Mouse (Mus musculus) liver, embryonic 16.5 days (tissue): ENCODE results near the gene Abhd17b. TPM values are rescaled to one million over a fixed set of nuclear protein-coding genes. Genes with fewer than 3 reads are reported as not detected.
A peak's percentile ranks its signal among the peaks of the same experiment; 100 is the strongest.

ENCODE experiments used
- ATAC-seq: fragments of 200-750 bp; cut with Nextera tagmentation; 2 replicates; pipeline ENCODE4 v1.8.0; 2017; ENCODE audit warnings: low read depth, mild to moderate bottlenecking, moderate number of reproducible peaks, moderate library complexity
- H3K27ac ChIP-seq: fragments of 300-500 bp; sonication (generic); 2 replicates; pipeline ENCODE4 v1.5.1; 2014; ENCODE audit warnings: mild to moderate bottlenecking, low read length
- H3K27me3 ChIP-seq: fragments of 300-500 bp; sonication (generic); 2 replicates; pipeline ENCODE4 v1.6.1; 2014; ENCODE audit warnings: low read depth, low read length, mixed read lengths; ENCODE audit not compliant: control insufficient read depth, insufficient read depth
- H3K36me3 ChIP-seq: fragments of 300-500 bp; sonication (generic); 2 replicates; pipeline ENCODE4 v1.6.1; 2014; ENCODE audit warnings: mild to moderate bottlenecking; ENCODE audit not compliant: control insufficient read depth, insufficient read depth
- H3K4me1 ChIP-seq: fragments of 300-500 bp; sonication (generic); 2 replicates; pipeline ENCODE4 v1.6.1; 2014; ENCODE audit warnings: low read depth, low read length, mixed read lengths; ENCODE audit not compliant: control insufficient read depth
- H3K4me2 ChIP-seq: fragments of 300-500 bp; sonication (generic); 2 replicates; pipeline ENCODE4 v1.6.1; 2014; ENCODE audit warnings: low read depth, low read length, mixed read lengths
- H3K4me3 ChIP-seq: fragments of 300-500 bp; sonication (generic); 2 replicates; pipeline ENCODE4 v1.5.1; 2014; ENCODE audit warnings: low read depth, mild to moderate bottlenecking, low read length
- H3K9ac ChIP-seq: fragments of 300-500 bp; sonication (generic); 2 replicates; pipeline ENCODE4 v1.6.1; 2014; ENCODE audit warnings: low read depth, low read length
- H3K9me3 ChIP-seq: fragments of 300-500 bp; sonication (generic); replicated peaks from 2 replicates; pipeline ENCODE4 v1.6.1; 2016; ENCODE audit warnings: low read length; ENCODE audit not compliant: control insufficient read depth
- WGBS: fragments of 180-500 bp; shearing (Covaris S2); extraction: QIAGEN DNeasy Blood & Tissue Kit; methylation state at CpG from one replicate; pipeline ENCODE4 v1.1.7; 2014; ENCODE audit not compliant: insufficient replicate concordance; 5-methylcytosine and 5-hydroxymethylcytosine counted together
- polyA plus RNA-seq: library from polyadenylated mRNA; unstranded; fragments of >200 nt; fragmentation: Nextera tagmentation; extraction: Ambion mirVana; gene quantifications from 2 replicates; pipeline ENCODE4 v1.2.1, GENCODE M21; 2015

The Abhd17b gene
- polyA plus RNA-seq, 1 experiment from 2014 or later = 5.8 TPM

- WGBS = 84% methylated on average over 17 of the region's 17 CpGs
Observed at GRCm38 (mm10) chr19:21674354-21675096, 21.5 kb downstream of the Abhd17b start.

GRCm38 (mm10) chr19:21680091-21680490 lies 27.1 kb downstream of the Abhd17b start:
- no peak overlapping the region for H3K9ac ChIP-seq
- H3K27me3 ChIP-seq = no peaks in the 10 kb centered on the region
- H3K27ac ChIP-seq = no peak overlapping the region
- no peak overlapping the region for H3K4me2 ChIP-seq
- no peak for ATAC-seq
- WGBS = 72% methylated on average over 3 of the region's 3 CpGs
- H3K4me1 ChIP-seq = no peaks in the 10 kb centered on the region
- no peaks in the 10 kb centered on the region for H3K36me3 ChIP-seq
- no peak overlapping the region for H3K4me3 ChIP-seq
- no peaks in the 10 kb centered on the region for H3K9me3 ChIP-seq

More at GRCm38 (mm10) chr19:21674354-21675096, 21.5 kb downstream of the Abhd17b start:
- Histone ChIP-seq H3K9me3 (no peaks in the 10 kb centered on the region), H3K4me3 (no peak overlapping the region), H3K4me1 (no peaks in the 10 kb centered on the region), H3K36me3 (no peaks in the 10 kb centered on the region), H3K27me3 (no peaks in the 10 kb centered on the region), H3K9ac (no peak overlapping the region), H3K4me2 (no peak overlapping the region), H3K27ac (no peak overlapping the region)
- ATAC-seq = no peak

- no peak for ATAC-seq
- no peaks in the 10 kb centered on the region for H3K36me3 ChIP-seq
- WGBS = 83% methylated on average over 10 of the region's 10 CpGs
- H3K4me1 ChIP-seq = no peaks in the 10 kb centered on the region
- H3K9ac ChIP-seq = no peak overlapping the region
- H3K27me3 ChIP-seq = no peaks in the 10 kb centered on the region
- H3K4me2 ChIP-seq = no peak overlapping the region
- no peak overlapping the region for H3K4me3 ChIP-seq
- no peaks in the 10 kb centered on the region for H3K9me3 ChIP-seq
- H3K27ac ChIP-seq = no peak overlapping the region
Observed at GRCm38 (mm10) chr19:21680986-21681385, 28.0 kb downstream of the Abhd17b start.

- H3K4me1 ChIP-seq = no peaks in the 10 kb centered on the region
- ATAC-seq = 0 out of 2 replicates have a peak, but pooled peaks have one; percentile 32
- H3K4me3 ChIP-seq = peak overlapping the region; percentile 19; the same call in 1 of the 2 replicates
- H3K4me2 ChIP-seq = peak overlapping the region; percentile 16; the same call in 1 of the 2 replicates
- no peaks in the 10 kb centered on the region for H3K27me3 ChIP-seq
- H3K36me3 ChIP-seq = no peaks in the 10 kb centered on the region
- no peak overlapping the region for H3K9ac ChIP-seq
- H3K9me3 ChIP-seq = no peaks in the 10 kb centered on the region
- WGBS = 35% methylated on average over 3 of the region's 3 CpGs
- H3K27ac ChIP-seq = no peak overlapping the region; the same call in 1 of the 2 replicates
Observed at GRCm38 (mm10) chr19:21713260-21714031, 60.5 kb downstream of the Abhd17b start.

- Histone ChIP-seq H3K27ac (no peak overlapping the region; the same call in 1 of the 2 replicates), H3K9me3 (no peaks in the 10 kb centered on the region), H3K4me1 (no peaks in the 10 kb centered on the region), H3K4me3 (no peak overlapping the region; the same call in 1 of the 2 replicates), H3K4me2 (0 out of 2 replicates have a peak overlapping the region, but pooled peaks have one; percentile 16), H3K27me3 (no peaks in the 10 kb centered on the region), H3K9ac (no peak overlapping the region), H3K36me3 (no peaks in the 10 kb centered on the region)
- 37% methylated on average over 10 of the region's 10 CpGs for WGBS
- no peak for ATAC-seq
Observed at GRCm38 (mm10) chr19:21714278-21714883, 61.4 kb downstream of the Abhd17b start.

- Histone ChIP-seq H3K9ac (no peak overlapping the region), H3K27ac (no peak overlapping the region), H3K9me3 (no peaks in the 10 kb centered on the region), H3K4me3 (no peak overlapping the region), H3K4me2 (no peak overlapping the region), H3K36me3 (no peaks in the 10 kb centered on the region), H3K4me1 (no peaks in the 10 kb centered on the region), H3K27me3 (no peaks in the 10 kb centered on the region)
- WGBS = 74% methylated on average over 10 of the region's 10 CpGs
- ATAC-seq = no peak
Observed at GRCm38 (mm10) chr19:21715005-21715442, 62.0 kb downstream of the Abhd17b start.

- Histone ChIP-seq H3K4me2 (no peak overlapping the region), H3K9me3 (no peaks in the 10 kb centered on the region), H3K4me1 (no peaks in the 10 kb centered on the region), H3K4me3 (no peak overlapping the region), H3K36me3 (no peaks in the 10 kb centered on the region), H3K27ac (no peak overlapping the region), H3K9ac (no peak overlapping the region), H3K27me3 (no peaks in the 10 kb centered on the region)
- no peak for ATAC-seq
- 79% methylated on average over 9 of the region's 9 CpGs for WGBS
Observed at GRCm38 (mm10) chr19:21715515-21715914, 62.5 kb downstream of the Abhd17b start.

GRCm38 (mm10) chr19:21716456-21716855 lies 63.5 kb downstream of the Abhd17b start:
- ATAC-seq = no peak
- WGBS = 68% methylated on average over 3 of the region's 3 CpGs

More at GRCm38 (mm10) chr19:21716456-21716855, 63.5 kb downstream of the Abhd17b start:
- no peaks in the 10 kb centered on the region for H3K4me1 ChIP-seq
- no peak overlapping the region for H3K9ac ChIP-seq
- H3K4me3 ChIP-seq = no peak overlapping the region
- no peaks in the 10 kb centered on the region for H3K27me3 ChIP-seq
- H3K27ac ChIP-seq = no peak overlapping the region
- no peaks in the 10 kb centered on the region for H3K9me3 ChIP-seq
- H3K4me2 ChIP-seq = no peak overlapping the region
- H3K36me3 ChIP-seq = no peaks in the 10 kb centered on the region
